Mouse (Mus musculus) retina, postnatal 1 day (tissue): ENCODE measurements around the gene Vrtn.
A peak's percentile ranks its signal among the peaks of the same experiment; 100 is the strongest.

Experiments used
- DNase-seq: peaks from one replicate; pipeline ENCODE4 v3.0.0-alpha.2; 2012

The Vrtn gene

DNA sequence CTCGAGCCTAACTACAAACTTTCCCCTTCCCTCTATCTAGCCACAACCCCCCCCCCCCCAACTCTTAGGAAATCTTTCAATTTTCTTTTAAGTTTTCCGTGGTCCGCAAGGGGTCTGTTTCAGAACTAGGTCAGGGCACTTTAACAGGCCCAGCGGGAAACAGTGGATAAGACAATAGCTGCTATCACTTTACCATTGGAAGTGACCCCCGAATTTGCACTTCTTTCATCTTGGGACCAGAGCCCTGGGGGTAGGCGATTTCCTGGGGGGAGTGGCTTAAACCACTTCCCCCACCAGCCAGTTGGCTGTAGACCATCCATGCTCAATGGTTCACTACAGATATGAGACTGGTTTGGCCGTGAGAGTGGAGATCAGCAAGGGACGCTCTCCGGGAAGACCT lies at the start of gene Vrtn:
TSS of gene Vrtn (plus strand) at position 366 of the 400 bp plus-strand sequence.
- DNase-seq: peak; percentile 45

DNA sequence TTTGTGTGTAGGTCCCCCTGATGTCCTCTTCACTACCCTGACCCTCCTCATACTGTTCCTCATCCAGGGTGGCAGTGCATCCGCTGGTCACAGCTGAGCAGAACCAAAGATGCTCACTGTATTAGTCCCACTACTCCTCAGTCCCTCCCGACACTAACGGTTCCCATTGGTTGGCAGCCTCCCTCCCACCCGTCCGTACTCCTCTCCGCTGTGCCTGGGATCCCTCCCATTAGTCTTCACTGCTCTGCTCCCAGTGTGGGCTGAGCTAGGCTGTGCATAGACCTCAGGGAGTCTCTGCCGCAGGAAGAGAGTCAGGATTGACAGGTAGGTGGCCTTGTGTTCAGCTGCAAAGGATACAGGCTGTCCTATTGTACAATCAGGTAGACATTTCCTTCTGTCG lies 42.5 kb upstream of the Vrtn start:
- no peak for DNase-seq

DNA sequence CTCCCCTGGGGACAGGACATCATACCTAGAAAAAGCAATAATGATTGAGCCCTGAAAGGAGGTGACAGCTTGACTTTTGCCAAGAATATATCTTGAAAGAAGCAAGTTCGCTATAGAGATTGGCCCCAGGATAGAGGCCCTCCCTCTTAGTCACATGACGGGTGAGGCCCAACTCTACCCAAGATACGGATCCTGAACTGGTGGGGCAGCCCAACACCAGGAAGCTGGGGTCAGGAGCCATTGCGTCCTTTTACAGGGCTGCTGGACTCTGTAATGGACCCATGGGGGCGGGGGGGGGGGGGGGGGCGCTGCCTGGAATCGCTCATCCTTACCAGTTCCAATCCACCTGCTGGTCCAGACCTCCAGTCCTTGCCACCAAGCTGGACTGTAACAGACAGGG lies 36.8 kb upstream of the Vrtn start:
- DNase-seq: no peak

DNA sequence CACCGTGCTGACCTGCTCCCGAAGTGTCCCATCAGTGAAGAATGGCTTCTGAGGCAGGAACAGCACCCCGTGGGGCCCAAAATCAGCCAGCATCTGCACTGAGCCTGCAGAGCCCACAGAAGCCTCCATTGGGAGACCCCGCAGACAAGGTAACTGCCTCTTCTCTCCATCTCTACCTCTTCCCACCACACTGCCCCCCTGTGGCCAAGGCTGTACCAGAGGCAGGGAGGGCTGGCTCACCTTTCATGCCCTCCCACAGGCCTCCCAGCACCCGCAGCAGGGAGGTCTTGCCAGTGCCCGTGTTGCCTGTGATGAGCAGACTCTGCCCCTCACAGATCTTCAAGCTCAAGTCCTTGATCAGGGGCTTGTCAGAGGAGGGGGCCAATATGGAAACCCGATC lies 35.0 kb upstream of the Vrtn start:
- no peak for DNase-seq

DNA sequence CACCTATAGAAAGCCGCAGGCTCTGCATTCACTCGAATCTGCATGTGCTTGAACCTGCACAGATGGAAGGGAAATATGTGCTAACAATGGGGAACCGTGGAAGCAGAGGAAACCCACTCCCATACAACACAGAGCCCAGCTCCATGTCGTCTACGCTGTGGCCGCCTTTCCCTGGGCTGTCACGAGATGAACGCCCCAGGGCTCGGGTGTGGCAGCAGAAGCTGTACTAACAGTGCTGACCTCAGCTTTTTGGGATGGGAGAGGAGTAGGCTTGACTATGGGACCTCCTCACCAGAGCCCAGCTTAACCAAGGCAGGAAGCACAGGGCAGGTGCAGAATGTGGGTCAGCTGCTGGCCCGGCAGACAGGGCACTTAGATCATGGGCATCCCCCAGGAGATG lies 29.1 kb upstream of the Vrtn start:
- DNase-seq: no peak

DNA sequence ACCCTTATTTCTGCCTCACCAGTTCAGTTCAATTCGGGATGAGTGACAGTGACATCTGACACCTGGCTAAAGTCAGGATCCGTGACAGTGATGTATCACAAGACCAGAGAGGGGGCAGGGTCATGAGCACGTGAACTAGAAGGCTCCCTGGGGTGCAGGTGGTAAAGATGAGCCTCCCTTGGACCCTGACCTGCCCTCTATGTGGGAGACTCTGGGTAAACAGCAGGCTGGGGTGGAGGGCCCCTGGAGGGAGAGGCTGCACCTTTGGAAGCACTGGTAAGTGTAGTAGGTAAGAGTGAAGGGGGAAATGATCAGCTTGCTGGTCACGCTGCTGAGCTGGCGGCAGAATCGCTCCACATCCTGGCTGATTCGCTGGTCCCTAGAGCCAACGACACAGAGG lies 28.3 kb upstream of the Vrtn start:
- no peak for DNase-seq

DNA sequence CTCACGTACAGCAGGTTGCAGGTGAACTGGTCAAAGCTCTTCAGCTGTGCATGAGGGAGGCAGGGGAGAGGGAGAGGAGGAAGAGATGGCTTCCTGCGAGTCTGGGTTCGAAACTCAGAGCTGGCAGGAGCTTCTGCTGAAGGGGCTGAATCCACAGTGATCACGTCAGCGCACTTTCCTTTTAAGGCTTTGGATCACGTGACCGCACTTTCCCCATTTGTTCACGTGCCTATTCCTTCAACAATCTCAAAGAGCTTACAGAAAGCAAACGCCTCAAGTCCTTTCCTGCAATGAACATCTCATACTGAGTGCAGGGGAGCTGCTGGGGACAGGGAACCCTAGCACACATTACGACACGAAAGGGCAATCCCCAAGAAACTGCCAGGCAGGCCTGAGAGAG lies 26.8 kb upstream of the Vrtn start:
- no peak for DNase-seq

DNA sequence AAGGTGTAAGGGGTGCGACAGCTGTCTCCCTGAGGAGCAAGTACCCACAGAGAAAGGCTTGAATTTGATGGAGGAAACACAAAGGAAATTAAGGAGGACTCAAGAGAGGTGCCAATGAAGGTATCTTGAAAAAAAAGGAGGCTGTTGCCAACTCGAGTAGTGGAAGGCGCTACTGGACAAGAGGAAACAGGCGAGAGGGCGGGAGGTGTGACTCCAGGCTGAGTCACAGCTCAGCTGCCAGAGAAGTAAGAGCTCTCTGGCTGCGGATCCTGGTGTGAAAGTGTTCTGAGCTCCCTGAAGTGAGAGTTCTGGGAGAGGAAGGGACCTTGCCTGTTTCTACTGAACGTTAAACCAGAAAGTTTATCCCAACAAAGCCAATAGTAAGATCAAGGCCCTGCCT lies 26.3 kb upstream of the Vrtn start:
- DNase-seq: no peak

DNA sequence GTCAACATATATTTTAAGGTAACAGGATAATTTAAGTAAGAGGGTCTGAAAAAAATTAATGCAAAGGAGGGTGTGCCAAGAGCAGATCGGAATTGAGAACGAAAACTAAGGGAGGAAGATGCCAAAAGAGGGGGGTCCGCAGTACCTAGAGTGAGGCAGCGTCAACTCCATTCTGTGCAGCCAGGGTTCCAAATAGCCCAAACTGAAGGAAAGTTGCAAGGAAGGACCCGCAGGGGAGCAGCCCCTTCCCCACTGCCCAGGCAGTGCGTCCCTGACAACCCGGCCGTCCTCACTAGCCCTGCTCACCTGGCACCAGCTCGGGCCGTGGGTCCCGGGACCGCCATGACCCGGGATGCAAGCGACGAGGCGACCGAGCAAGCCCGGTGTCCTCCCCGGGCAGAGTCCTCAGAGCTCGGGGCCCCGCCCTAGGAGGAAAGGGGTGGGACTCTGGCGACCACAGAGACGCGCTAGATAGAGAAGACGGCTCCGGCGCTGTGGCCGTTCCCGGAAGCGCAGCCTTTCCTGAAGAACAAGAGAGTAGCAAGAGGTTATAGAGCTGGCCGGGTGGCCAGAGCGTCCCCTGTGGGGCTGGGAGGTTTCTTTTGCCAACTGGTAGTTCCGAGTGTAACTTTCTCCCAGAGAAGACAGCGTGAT lies 23.7 kb upstream of the Vrtn start, which contains the start of gene Abcd4:
TSS of gene Abcd4 (minus strand) at position 437 of the 654 bp plus-strand sequence.
- peak; percentile 95 for DNase-seq

DNA sequence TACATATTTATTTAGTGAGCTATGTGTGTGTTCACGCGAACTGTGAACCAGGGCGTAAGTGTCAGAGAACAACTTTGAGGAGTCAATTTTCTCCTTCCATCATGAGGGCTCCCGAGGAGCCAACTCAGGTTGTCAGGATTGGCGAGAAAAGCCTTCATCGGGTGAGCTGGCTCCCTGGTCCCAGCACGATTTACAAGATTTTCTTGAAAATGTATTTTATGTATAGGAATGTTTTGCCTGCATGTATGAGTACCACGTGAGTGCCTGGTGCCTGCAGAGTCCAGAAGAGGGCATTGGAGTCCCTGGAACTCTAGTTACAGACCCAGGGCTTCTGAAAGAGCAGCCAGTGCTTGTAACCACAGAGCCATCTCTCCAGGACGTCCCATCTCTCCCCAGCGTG lies 23.2 kb upstream of the Vrtn start:
- peak; percentile 47 for DNase-seq

DNA sequence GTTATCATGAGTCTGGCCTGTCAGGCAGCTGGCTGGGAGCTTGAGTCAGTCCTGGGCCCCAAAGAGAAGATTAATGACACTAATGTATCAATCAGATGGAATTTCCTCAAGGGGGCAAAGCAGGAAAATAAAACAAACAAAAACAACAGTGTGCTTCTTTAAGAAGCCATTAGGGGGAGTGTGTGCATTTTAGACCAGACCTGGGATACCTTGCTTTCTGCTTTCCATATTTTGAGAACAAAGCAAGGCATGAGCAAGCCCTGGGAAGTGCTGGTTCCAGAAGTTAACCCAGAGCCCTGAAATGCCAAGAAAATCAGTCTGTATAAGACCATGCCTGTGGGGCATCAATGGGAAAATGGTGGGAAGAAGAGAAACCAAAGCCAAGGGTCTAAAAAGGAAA lies 19.8 kb upstream of the Vrtn start:
- peak; percentile 59 for DNase-seq

DNA sequence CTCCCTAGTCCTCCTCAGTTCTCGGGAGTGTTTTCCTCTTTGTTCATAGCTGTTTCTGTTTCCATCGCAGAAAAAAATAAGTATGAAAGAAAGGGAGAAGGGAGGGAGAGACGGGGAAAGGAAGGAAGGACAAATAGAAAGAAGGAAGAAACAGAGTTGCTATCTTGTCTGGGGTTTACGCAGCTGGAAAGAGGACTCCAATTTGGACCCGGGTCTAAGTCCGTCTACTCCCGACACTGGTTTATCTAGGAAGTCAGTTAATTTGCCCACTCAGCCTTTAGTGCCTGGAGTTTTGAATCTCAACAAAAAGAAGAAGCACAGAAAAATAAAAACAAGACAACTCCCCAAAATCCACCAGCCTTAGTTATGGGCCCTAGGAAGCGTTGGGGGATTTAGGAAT lies 16.2 kb upstream of the Vrtn start:
- DNase-seq: no peak

DNA sequence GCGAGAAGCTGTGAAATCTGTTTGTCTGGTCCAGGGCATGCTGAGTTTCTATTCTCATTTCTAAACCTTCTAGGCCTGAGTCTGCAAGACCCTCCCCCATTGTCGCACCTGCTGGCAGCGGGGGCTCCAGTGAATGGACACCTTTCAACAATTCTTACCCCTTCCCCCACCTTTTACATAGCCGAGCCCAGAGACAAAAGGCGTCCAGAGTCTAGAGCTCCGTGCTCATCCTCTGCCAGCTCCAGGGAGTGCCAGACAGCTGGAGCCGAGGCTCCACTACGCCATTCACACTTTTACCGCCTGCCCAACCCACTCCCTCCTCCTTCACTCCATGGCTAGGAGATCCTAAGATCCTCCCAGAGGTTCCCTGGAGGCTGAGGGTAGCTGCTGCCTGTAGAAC lies 15.7 kb upstream of the Vrtn start:
- peak; percentile 56 for DNase-seq

DNA sequence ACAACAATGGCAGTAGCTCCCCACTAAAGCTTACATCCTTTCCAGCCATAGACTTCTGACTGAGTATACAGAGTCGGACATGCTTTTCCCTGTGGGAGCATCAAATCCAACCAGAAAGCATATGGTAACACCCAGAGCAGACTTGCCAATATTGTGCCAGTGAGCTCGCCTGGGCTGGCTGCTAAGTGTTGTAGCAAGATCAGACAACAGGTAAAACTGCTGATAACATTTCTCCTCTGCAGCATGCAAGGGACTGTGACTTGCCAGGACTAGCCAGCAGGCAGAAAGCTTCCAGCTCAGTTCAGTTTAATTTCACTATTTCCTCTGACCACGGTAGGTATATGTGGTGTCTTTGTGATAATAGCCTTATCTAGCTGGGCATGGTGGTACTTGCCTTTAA lies 9.0 kb upstream of the Vrtn start:
- DNase-seq: no peak

DNA sequence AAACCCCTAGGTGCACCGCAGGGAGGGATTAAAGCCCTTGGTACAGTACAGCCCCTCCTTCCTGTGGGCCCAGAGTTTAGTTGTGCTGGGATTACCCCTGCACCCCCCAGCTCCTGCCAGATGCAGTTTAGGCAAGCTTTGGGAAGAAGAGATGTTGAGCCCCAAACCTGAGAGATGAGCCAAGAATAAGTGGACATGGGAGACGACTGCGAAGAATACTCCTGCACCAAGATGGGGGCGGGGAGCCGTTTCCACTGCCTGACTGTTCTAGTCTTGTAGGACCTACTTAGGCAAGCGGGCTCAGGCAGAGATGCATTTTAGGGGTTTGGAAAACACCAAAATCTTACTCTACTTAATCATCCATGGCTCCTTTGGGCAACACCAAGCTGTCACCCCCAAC lies 566 bp upstream of the Vrtn start:
- DNase-seq: peak; percentile 59

DNA sequence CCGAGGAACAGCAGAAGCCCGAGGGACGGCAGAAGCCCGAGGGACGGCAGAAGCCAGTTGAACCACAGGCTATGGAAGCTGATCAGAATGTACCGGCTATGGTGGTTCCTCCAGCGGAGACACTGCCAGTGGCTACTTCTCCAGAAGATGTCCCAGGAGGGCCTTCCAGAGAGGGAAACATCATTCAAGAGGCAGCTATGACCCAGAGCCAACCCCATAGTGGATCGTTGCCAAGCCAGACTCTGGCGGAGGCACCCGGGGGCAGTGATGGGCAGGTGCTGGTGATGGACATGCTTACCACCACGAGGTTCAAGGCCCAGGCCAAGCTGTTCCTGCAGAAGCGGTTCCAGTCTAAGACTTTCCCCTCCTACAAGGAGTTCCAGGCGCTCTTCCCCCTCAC lies 9.4 kb downstream of the Vrtn start:
- no peak for DNase-seq

DNA sequence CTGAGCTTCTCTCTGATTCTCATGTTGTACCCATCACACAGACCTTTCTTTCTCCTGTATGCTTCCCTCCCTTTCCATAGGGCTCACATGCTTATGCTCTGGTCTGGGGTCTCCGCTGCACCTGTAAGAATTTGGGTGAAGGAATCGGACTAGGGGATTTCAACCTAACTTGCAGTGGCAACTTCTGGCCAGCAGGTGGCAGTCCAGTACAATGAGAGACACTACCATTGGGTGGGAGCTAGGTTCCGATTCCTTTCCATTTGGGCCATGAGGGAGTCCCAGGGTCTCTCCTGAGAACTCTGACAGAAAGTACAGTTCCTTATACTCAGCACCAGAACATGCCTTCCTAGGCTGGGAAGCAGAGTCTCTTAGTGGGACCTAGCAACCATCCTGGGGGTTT lies 13.1 kb downstream of the Vrtn start:
- peak; percentile 76 for DNase-seq

DNA sequence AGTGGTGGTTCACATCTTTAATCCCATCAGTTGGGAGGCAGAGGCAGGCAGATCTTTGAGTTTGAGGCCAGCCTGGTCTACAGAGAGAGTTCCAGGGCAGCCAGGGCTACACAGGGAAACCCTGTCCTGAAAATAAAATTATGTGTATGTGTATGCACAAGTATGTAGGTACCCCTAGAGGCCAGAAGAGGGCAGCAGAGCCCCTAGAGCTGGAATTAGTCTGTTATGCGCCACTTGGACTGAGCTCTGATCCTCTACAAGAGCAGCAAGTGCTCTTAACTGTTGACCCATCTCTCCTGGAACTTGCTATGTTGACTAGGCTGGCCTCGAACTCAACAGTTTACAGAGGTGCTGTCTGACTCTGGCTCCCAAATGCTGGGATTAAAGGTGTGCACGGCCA lies 29.7 kb downstream of the Vrtn start:
- peak; percentile 33 for DNase-seq

DNA sequence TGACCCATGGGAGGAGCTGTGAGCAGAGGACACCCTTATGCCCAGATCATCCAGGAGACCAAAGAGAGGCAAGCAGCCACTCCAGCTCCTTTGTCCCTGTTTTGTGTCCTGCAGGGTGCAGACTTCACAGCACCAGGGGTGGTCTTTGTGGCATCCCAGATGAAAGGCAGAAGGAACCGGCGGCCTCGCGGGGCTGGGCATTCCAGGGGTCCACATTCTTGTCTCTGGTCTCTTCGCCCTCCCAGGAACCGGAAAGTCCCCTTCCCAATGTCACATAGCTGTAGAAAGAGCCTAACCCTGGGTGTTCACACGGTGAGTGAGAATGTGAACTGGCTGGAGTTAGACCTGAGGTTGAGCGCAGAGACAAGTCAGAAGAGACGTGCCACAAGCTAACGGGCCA lies 30.8 kb downstream of the Vrtn start:
- no peak for DNase-seq

DNA sequence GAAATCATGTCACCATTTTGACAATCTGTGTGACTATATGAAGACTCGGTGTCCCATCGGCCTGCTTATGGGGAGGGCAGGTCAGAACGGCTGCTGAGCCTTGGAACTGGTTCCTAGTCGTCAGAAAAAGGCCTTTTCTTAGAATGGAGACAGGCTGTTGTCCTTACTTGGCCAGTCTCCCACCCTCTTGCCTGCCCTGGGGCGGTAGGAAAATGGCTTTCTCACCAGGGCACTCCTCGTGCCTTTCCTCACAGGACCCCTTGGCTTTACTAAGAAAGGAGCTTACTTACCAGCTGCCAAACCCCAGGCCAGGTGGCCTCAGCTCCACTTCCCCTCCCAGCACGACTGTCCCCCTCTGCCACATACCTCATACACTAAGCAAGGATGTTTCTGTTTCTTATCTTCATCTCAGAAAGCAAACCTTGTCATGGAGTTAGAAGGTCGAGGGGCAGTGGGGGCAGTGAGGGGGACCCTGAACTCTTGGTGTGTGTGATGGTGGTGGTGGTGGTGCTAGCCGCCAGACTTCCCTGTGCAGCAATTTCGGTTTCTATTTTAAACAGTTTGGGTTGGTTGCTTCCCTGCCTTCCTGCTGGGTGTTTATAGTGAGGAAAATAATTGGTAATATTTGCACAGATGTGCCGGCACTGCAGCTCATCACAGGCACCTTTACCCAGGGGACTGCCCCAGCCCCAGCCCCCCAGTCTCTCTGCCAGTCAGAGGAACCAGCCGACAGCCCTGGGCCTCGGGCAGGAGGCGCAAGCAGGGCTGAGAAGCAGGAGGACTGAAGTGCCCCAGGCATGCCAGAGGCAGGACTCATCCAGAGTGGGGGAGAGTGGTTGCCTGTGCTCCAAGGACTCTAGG lies 34.1 kb downstream of the Vrtn start:
- peak; percentile 21 for DNase-seq

DNA sequence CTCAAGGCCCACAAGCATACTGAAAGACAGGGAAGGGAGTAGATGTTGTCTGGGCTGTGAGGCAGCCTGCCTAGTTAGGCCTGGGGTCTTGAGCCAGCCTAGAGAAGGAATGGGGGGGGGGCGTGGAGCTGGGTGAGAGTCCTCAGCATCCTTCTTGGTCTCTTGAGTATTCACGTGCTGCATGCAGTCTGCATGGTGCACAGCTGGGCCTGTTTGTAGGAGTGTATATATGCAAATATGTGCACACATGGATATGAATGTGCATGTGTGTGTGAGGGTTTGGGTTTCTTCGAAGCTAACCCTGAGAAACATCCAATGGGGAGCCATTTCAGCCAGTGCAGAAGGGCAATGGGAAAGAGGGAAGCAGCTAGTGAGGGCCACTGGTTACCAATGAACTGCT lies 35.2 kb downstream of the Vrtn start:
- no peak for DNase-seq

DNA sequence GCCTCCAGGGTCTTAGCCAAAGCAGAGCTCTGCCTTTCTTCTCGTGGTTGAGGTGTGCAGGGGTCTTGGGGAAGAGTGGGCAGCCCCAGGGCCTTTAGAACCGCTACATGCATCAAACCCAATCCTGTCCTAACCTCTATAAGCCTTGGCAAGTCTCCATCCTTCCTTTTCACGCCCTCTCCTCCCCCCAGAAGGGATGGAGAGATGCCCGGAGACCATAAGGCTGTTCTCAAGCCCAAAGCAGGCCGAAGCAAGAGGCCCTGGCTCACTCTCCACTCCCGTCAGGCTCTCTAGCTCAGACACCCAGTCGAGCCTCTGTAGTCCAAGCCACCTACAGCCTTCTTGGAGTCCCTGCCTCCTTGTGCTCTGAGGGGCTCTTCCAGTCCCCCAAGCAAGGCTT lies 43.8 kb downstream of the Vrtn start:
- DNase-seq: no peak

DNA sequence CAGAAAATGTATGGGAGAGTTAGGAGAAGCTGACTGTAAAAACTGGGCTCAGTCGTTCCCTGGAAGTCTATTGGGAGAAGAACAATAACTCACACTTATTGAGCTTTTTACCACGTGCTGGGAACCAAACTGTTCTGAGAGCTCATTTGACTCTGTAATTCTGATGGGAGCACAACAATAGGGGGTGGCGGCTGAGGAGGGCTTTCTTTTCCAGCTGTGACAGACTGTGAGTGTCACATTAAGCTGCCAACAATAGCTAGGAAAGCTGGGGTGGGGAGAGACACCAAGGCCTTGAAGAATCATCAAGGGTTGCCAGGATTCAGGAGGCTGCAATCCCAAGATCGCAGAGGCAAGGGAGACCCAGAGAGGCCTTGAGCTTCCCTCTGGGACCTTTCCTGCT lies 45.4 kb downstream of the Vrtn start:
- no peak for DNase-seq

DNA sequence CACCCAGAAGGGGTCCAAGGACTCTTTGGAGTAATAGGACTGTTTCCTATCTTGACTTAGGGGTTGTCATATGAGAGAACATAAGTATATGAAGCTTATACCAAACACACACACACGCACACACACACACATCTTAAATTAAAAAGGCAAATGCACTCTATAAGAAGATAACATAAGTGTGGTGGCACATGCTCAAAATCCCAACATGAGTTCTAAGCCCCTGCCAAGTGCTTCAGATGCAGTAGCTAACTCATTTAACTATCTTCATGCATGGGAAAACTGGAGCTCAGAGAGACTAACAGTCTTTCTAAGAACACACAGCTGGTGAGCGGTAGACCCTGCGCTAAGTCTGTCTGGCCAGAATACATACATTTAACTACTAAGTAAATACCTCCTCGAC lies 46.7 kb downstream of the Vrtn start:
- no peak for DNase-seq

DNA sequence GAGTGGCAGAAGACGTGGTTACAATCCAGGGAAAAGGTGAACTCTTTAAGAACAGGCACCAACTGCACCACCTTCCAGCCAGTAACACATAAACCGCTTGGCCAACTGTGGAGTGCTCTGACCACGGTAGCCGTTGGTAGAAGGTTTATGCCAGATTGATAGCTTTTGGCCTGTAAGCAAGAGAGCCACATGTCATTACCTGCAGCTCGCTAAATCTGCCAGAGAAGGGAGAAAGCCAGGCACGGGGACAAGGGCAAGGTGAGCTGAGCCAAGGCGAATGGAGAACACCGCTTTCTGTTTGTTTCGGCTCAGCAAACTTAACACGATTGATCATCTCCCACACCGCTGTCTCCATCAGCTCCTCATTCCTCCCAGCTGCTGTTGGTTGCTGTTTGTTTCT lies 48.2 kb downstream of the Vrtn start:
- no peak for DNase-seq
